Mouse (Mus musculus) frontal cortex, adult (tissue): ENCODE measurements around the gene Gm29735.
"Not testable (repeated sequence)": the region's sequence is repeated elsewhere in the genome, so short reads cannot be mapped to it uniquely, and the experiment has no call there.

Experiments used
- ATAC-seq: cut with Nextera tagmentation; 2 replicates; pipeline ENCODE4 v1.9.2; 2017; ENCODE audit warnings: mild to moderate bottlenecking, moderate library complexity, mixed read lengths; ENCODE audit not compliant: low TSS enrichment

The Gm29735 gene

DNA sequence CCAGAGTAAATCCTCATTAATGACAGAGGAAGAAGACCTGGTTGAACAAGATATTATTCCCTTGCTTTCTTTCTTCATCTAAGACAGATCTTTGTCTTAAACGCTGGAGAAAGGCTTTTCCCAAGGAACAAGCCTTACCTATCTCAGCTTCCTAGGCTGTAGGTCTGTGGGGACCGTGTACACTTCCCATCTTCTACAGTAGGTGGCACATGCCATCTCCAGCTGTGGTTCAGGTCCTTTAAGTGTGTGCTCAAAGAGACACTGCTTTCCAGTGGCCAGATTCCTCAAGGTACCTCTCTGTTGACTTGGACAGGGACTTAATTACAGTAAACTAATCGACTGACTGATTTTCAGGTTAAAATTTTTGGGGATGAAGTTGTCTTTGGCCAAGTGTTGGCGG is 28.1 kb downstream of the Gm29735 start:
- ATAC-seq = no peak

DNA sequence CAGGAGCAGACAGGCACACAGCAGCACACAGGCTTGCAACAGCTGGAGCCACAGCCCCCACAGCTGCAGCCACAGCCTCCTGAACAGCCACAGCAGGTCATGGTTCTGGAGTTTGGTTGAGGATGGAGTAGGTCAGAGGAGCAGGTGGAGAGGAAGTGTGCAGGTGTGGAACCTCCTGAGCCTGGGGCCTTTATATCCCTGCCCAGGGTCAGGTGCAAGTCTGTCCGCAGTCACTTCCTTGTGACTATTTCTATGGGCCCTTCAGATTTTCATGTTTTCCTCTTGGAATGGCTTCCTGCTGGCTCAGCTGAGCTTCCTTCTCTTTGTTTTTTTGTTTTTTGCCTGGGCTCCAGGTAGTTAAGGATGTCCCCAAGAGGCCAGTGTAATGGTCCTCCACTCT is 36.3 kb downstream of the Gm29735 start, which contains the start of gene Gm45618:
TSS of gene Gm45618 (minus strand) at position 101 of the 400 bp plus-strand sequence.
- ATAC-seq = not testable (repeated sequence)

DNA sequence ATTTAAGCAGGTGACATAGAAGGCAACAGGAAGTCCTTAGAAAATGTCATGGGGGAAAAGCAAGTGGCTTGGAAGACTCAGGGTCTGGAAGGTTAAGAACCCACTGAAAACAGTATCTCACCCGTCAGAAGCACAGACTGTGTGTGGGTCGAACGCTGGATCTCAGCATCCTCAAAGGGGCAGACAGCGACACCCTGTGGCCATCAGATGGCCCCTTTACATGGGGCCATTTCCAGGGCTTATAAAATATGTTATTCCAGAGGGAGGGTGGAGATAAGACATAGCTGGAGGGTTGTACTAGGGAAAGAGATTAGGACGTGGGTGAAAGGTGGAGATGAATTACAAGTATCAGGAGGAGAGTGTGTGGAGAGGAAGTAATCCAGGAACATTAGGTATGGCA is 37.3 kb downstream of the Gm29735 start:
- ATAC-seq = peak; percentile 55; the same call in 1 of the 2 replicates
